Mouse (Mus musculus): ENCODE data around the gene Nat8f2.
"Not testable (repeated sequence)": the region's sequence is repeated elsewhere in the genome, so short reads cannot be mapped to it uniquely, and the experiment has no call there.

DNA sequence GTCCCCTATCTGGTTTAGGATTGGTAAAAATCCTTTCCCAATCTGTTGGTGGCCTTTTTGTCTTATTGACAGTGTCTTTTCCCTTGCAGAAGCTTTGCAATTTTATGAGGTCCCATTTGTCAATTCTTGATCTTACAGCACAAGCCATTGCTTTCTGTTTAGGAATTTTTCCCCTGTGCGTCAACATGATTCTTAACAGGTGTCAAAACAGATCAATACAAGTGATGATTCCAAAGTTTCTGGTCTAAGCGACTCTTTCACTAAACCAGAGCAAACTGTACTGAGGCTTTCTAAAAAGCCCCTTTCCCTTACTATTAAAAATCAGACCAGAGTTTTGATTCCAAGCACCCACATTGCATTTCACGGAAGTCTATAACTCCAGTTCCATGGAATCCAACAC, 49.4 kb upstream of the Nat8f2 start:
- not testable (repeated sequence) for TF ChIP-seq CTCF (IDR thresholded peaks at IDR 0.05; ENCODE audit: borderline replicate concordance, control insufficient read depth, extremely low read depth, insufficient read depth, low read length, poor library complexity); POLR2A (IDR thresholded peaks at IDR 0.05; ENCODE audit: control insufficient read depth, extremely low read depth, insufficient read depth, low read length, poor library complexity)
